Comparison of ENCODE assay signal across 8 mouse cellular contexts in genomic region chr7:131598483-131598824, GRCm38 (mm10). TPM values are rescaled to one million over a fixed set of nuclear protein-coding genes. Genes with fewer than 3 reads are reported as not detected.
A peak's percentile ranks its signal among the peaks of the same experiment; 100 is the strongest.
DNase-seq lines count a peak whose midpoint lies in the region; ATAC-seq and TF ChIP-seq lines count a peak whose summit lies in the region.

No protein-coding gene starts in this region.

- no peaks in the 10 kb centered on the region for H3K27me3 ChIP-seq in limb, embryonic 11.5 days (ENCODE audit: control insufficient read depth, insufficient read depth, low read length)

- WGBS in limb, embryonic 11.5 days, result 4% methylated on average over 5 of the region's 5 CpGs

- no peak overlapping the region for H3K27ac ChIP-seq in limb, embryonic 11.5 days (replicated peaks; ENCODE audit: low read depth, low read length)

- TF ChIP-seq POLR2A in brain, embryonic 14.5 days (IDR thresholded peaks at IDR 0.05; ENCODE audit: borderline replicate concordance, extremely low read depth, insufficient read depth, insufficient read length, poor library complexity, severe bottlenecking), result no peak

- no peak for ATAC-seq in limb, embryonic 11.5 days (ENCODE audit: insufficient number of reproducible peaks, low FRiP score, low TSS enrichment, low read depth)

- no peaks in the 10 kb centered on the region for H3K9me3 ChIP-seq in limb, embryonic 11.5 days (ENCODE audit: control insufficient read depth, low read length)

- H3K4me1 ChIP-seq in limb, embryonic 11.5 days (ENCODE audit: control insufficient read depth, insufficient read depth, low read length), result peaks cover 4% of the 10 kb centered on the region; the same call in 1 of the 2 replicates

- peak; percentile 8 for DNase-seq in kidney, postnatal 14 days
- no peak for DNase-seq in kidney, adult 18-20 months
- peak; percentile 78 for DNase-seq in brain, embryonic 14.5 days (ENCODE audit: low read depth)
- DNase-seq in frontal cortex, postnatal 25 days (ENCODE audit: low spot score in 2 of 2), result peak; percentile 20 to 31
- DNase-seq in limb, embryonic 11.5 days (ENCODE audit: low spot score), result peak; percentile 77
- peak; percentile 21 for DNase-seq in retina, postnatal 7 days (ENCODE audit: low read depth, low spot score)
- DNase-seq in ovary, adult 18-20 months (ENCODE audit: low spot score), result no peak
- DNase-seq in gastrocnemius, postnatal 25 days, result no peak

- peak; percentile 61; the same call in 1 of the 2 replicates for TF ChIP-seq CTCF in brain, embryonic 14.5 days (IDR thresholded peaks at IDR 0.05; ENCODE audit: borderline replicate concordance, extremely low read depth, insufficient read depth, insufficient read length)

- H3K4me3 ChIP-seq in limb, embryonic 11.5 days (ENCODE audit: low read depth, low read length), result no peak overlapping the region

- no peak overlapping the region for H3K4me2 ChIP-seq in limb, embryonic 11.5 days (ENCODE audit: low read depth, severe bottlenecking)

- peak overlapping the region; percentile 40 for H3K9ac ChIP-seq in limb, embryonic 11.5 days (ENCODE audit: low read length)

- H3K36me3 ChIP-seq in limb, embryonic 11.5 days (ENCODE audit: control insufficient read depth, insufficient read depth, low read length), result no peaks in the 10 kb centered on the region

RNA-seq across cellular contexts. Expression of gene Bub3, which starts 38.4 kb away (rescaled TPM):
- polyA plus RNA-seq in brain, embryonic 14.5 days (2012; rRNA removed), result 147 and 194 TPM in 2 replicates
- 291 and 296 TPM in 2 replicates for polyA plus RNA-seq in limb, embryonic 11.5 days (2014; fragmentation: Nextera tagmentation; extraction: Ambion mirVana)
- total RNA-seq in gastrocnemius, postnatal 25 days (2021), result 10 to 100 TPM; 28.9 to 32.8 TPM

RNA-seq across cellular contexts. Expression of gene Hmx2, which starts 49.9 kb away (rescaled TPM):
- 2.3 and 3.0 TPM in 2 replicates for polyA plus RNA-seq in brain, embryonic 14.5 days (2012; rRNA removed)
- not detected in 2 replicates for polyA plus RNA-seq in limb, embryonic 11.5 days (2014; fragmentation: Nextera tagmentation; extraction: Ambion mirVana)
- total RNA-seq in gastrocnemius, postnatal 25 days (2021), result not detected

RNA-seq across cellular contexts. Expression of gene Hmx3, which starts 55.8 kb away (rescaled TPM):
- 3.1 and 3.5 TPM in 2 replicates for polyA plus RNA-seq in brain, embryonic 14.5 days (2012; rRNA removed)
- not detected in 2 replicates for polyA plus RNA-seq in limb, embryonic 11.5 days (2014; fragmentation: Nextera tagmentation; extraction: Ambion mirVana)
- not detected for total RNA-seq in gastrocnemius, postnatal 25 days (2021)

Comparison
In these comparisons a context has a peak if more than half of its experiments do, and no peak if none do; other contexts are left out.
1. DNase-seq: peak in kidney, postnatal 14 days (single experiment), brain, embryonic 14.5 days (single experiment), frontal cortex, postnatal 25 days (2 of 2), limb, embryonic 11.5 days (single experiment) and retina, postnatal 7 days (single experiment); none in kidney, adult 18-20 months (single experiment), ovary, adult 18-20 months (single experiment) and gastrocnemius, postnatal 25 days (single experiment).